Mouse (Mus musculus): Measurements from ENCODE around the gene Gm4131. TPM values are rescaled to one million over a fixed set of nuclear protein-coding genes. Genes with fewer than 3 reads are reported as not detected.

Gm4131 gene
- total RNA-seq, 1 experiment = not detected

DNA sequence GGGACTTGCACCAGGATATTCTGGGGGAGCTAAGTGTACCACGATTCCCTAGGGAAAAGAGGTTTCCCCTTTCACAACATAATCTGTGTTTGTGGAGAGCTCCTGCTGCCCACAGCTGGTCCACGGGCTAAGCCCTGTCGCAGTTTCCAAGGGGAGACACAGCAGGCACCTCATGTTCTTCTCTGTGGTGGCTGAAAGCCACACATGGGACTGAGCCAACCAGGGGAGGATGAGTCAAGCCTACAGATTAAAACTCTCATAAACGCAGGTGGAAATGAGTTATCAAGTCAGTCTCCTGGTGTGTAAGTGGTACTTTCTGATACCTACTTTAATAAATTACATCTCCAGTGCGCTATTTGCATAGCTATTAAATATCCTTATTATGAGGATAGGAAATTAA is 30.6 kb downstream of the Gm4131 start:
- no peak overlapping the region for H3K9ac ChIP-seq (ENCODE audit: insufficient read depth, low read depth, low read length, poor library complexity, severe bottlenecking)

DNA sequence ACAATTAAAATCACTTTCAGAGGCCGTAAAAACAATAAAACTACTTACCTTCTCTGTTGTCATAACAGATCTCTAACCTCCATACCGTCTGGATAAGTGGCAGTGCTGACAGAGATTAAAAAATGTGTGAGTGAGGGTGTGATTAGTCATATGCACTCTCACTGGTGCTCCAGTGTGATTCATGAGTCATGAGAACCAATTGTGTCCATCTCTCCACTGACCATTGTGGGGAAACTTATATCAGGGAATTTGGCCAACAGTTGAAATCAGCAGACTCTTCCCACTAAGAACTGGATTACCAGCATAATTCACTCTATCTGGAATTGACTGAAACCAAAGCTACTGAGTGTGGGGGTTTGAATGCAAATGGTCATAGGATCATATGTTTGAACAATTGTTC is 35.8 kb downstream of the Gm4131 start:
- H3K36me3 ChIP-seq (ENCODE audit: control insufficient read depth, insufficient read depth, low read length, poor library complexity, severe bottlenecking) = no peaks in the 10 kb centered on the region
- H3K9me3 ChIP-seq (ENCODE audit: control insufficient read depth, insufficient read depth, low read depth, low read length) = no peaks in the 10 kb centered on the region
- no peak overlapping the region for H3K9ac ChIP-seq (ENCODE audit: insufficient read depth, low read depth, low read length, poor library complexity, severe bottlenecking)
- TF ChIP-seq ZC3H11A (IDR thresholded peaks at IDR 0.05; ENCODE audit: borderline replicate concordance, low read depth, low read length) (no peak), CHD2 (IDR thresholded peaks at IDR 0.05; ENCODE audit: low read depth, low read length) (no peak), ZNF384 (IDR thresholded peaks at IDR 0.05; ENCODE audit: low read depth, low read length) (no peak), MAFK (IDR thresholded peaks at IDR 0.05; ENCODE audit: insufficient read depth, low read depth, low read length) (no peak), HCFC1 (IDR thresholded peaks at IDR 0.05; ENCODE audit: borderline replicate concordance, insufficient read depth, low read length) (no peak)
- H3K4me3 ChIP-seq (ENCODE audit: insufficient read depth in 1 of 2, low read depth in 1 of 2, low read length in 2 of 2, poor library complexity in 1 of 2, severe bottlenecking in 1 of 2) = no peak overlapping the region
- in situ Hi-C loops (cut with MboI; ENCODE audit: low sequenced_read_pairs in 2 of 2, unreplicated experiment in 2 of 2) = no loop called here
- no peaks in the 10 kb centered on the region for H3K4me1 ChIP-seq (ENCODE audit: control insufficient read depth in 2 of 2, insufficient read depth in 2 of 2, low read length in 2 of 2, poor library complexity in 1 of 2)
- no peak overlapping the region for H3K27ac ChIP-seq (ENCODE audit: insufficient read depth, low read depth, low read length, poor library complexity, severe bottlenecking)
- no peak for DNase-seq (ENCODE audit: low read depth, low spot score)

More for the DNA sequence above, 30.6 kb downstream of the Gm4131 start:
- H3K4me3 ChIP-seq (ENCODE audit: insufficient read depth in 1 of 2, low read depth in 1 of 2, low read length in 2 of 2, poor library complexity in 1 of 2, severe bottlenecking in 1 of 2) = no peak overlapping the region
- H3K4me1 ChIP-seq (ENCODE audit: control insufficient read depth in 2 of 2, insufficient read depth in 2 of 2, low read length in 2 of 2, poor library complexity in 1 of 2) = no peaks in the 10 kb centered on the region
- H3K9me3 ChIP-seq (ENCODE audit: control insufficient read depth, insufficient read depth, low read depth, low read length) = no peaks in the 10 kb centered on the region
- TF ChIP-seq ZC3H11A (IDR thresholded peaks at IDR 0.05; ENCODE audit: borderline replicate concordance, low read depth, low read length) (no peak), CHD2 (IDR thresholded peaks at IDR 0.05; ENCODE audit: low read depth, low read length) (no peak), ZNF384 (IDR thresholded peaks at IDR 0.05; ENCODE audit: low read depth, low read length) (no peak), HCFC1 (IDR thresholded peaks at IDR 0.05; ENCODE audit: borderline replicate concordance, insufficient read depth, low read length) (no peak), MAFK (IDR thresholded peaks at IDR 0.05; ENCODE audit: insufficient read depth, low read depth, low read length) (no peak)
- in situ Hi-C loops (cut with MboI; ENCODE audit: low sequenced_read_pairs in 2 of 2, unreplicated experiment in 2 of 2) = no loop called here
- H3K27ac ChIP-seq (ENCODE audit: insufficient read depth, low read depth, low read length, poor library complexity, severe bottlenecking) = no peak overlapping the region
- DNase-seq (ENCODE audit: low read depth, low spot score) = no peak
- no peaks in the 10 kb centered on the region for H3K36me3 ChIP-seq (ENCODE audit: control insufficient read depth, insufficient read depth, low read length, poor library complexity, severe bottlenecking)

DNA sequence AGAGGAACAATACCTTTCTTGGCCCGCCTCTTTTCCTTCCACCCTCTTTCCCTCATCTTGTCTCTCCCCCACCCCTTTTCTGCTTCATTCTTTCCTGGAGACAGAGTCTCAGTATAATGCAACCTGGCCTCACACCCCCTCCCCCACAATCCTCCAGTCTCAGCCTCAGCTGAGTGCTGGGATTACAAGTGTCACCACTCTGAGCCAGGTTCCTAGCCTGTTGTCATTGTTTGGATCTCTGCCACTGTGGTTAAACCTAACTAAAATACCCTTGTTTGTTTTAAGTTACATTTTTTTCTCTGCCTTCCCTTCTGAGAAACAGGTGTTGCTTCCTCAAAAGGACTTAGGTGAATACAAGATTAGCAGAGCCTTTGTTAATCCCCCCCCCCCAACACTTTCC is 53.9 kb downstream of the Gm4131 start:
- in situ Hi-C loops (cut with MboI; ENCODE audit: low sequenced_read_pairs in 2 of 2, unreplicated experiment in 2 of 2) = no loop called here
- no peak for DNase-seq (ENCODE audit: low read depth, low spot score)
- Histone ChIP-seq H3K27ac (ENCODE audit: insufficient read depth, low read depth, low read length, poor library complexity, severe bottlenecking) (no peak overlapping the region), H3K4me1 (ENCODE audit: control insufficient read depth in 2 of 2, insufficient read depth in 2 of 2, low read length in 2 of 2, poor library complexity in 1 of 2) (no peaks in the 10 kb centered on the region), H3K9me3 (ENCODE audit: control insufficient read depth, insufficient read depth, low read depth, low read length) (no peaks in the 10 kb centered on the region), H3K9ac (ENCODE audit: insufficient read depth, low read depth, low read length, poor library complexity, severe bottlenecking) (no peak overlapping the region), H3K4me3 (ENCODE audit: insufficient read depth in 1 of 2, low read depth in 1 of 2, low read length in 2 of 2, poor library complexity in 1 of 2, severe bottlenecking in 1 of 2) (no peak overlapping the region), H3K36me3 (ENCODE audit: control insufficient read depth, insufficient read depth, low read length, poor library complexity, severe bottlenecking) (no peaks in the 10 kb centered on the region)
- no peak for TF ChIP-seq ZNF384 (IDR thresholded peaks at IDR 0.05; ENCODE audit: low read depth, low read length)
- TF ChIP-seq CHD2 (IDR thresholded peaks at IDR 0.05; ENCODE audit: low read depth, low read length) = no peak
- TF ChIP-seq ZC3H11A (IDR thresholded peaks at IDR 0.05; ENCODE audit: borderline replicate concordance, low read depth, low read length) = no peak
- no peak for TF ChIP-seq HCFC1 (IDR thresholded peaks at IDR 0.05; ENCODE audit: borderline replicate concordance, insufficient read depth, low read length)
- TF ChIP-seq MAFK (IDR thresholded peaks at IDR 0.05; ENCODE audit: insufficient read depth, low read depth, low read length) = no peak

DNA sequence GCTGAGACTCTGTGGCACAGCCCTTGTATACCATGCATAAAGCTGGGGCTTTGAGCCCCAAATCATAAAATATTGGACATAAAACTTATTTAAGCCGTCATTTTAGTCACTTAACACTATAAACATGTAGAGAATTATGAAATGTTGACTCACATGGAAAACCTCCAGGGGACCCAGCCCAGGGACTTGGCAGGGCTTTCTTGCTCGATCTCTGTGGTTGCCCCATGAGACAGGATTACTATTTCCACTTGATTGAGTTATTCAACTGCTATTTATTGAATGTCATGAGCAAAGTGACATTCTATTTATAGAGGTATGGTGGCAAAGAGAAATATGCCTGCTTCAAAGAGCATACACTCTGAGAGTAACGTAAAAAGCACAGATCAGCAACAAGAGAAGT is 57.4 kb downstream of the Gm4131 start:
- TF ChIP-seq MAFK (IDR thresholded peaks at IDR 0.05; ENCODE audit: insufficient read depth, low read depth, low read length) (no peak), CHD2 (IDR thresholded peaks at IDR 0.05; ENCODE audit: low read depth, low read length) (no peak), ZC3H11A (IDR thresholded peaks at IDR 0.05; ENCODE audit: borderline replicate concordance, low read depth, low read length) (no peak), ZNF384 (IDR thresholded peaks at IDR 0.05; ENCODE audit: low read depth, low read length) (no peak), HCFC1 (IDR thresholded peaks at IDR 0.05; ENCODE audit: borderline replicate concordance, insufficient read depth, low read length) (no peak)
- in situ Hi-C loops (cut with MboI; ENCODE audit: low sequenced_read_pairs in 2 of 2, unreplicated experiment in 2 of 2) = no loop called here

DNA sequence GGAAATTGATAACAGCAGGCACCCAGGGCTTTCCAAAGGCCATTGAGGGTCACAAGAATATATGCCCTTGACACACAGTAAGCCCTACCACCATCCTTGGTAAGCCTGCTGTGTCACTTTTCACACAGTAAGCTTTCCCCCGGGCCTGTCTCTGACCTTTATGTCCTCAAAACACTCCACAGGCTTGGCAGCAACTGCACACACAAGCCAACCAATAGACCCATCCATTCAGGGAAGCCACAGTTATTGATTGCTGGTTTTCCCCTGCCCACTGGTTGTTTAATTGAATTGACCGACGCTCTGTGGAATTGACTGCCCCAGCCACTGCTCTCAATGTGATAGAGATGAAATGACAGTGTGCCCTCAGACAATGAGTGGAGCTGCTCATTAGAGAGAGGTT is 60.5 kb downstream of the Gm4131 start:
- in situ Hi-C loops (cut with MboI; ENCODE audit: low sequenced_read_pairs in 2 of 2, unreplicated experiment in 2 of 2) = no loop called here
- Histone ChIP-seq H3K27ac (ENCODE audit: insufficient read depth, low read depth, low read length, poor library complexity, severe bottlenecking) (no peak overlapping the region), H3K4me3 (ENCODE audit: insufficient read depth in 1 of 2, low read depth in 1 of 2, low read length in 2 of 2, poor library complexity in 1 of 2, severe bottlenecking in 1 of 2) (no peak overlapping the region), H3K4me1 (ENCODE audit: control insufficient read depth in 2 of 2, insufficient read depth in 2 of 2, low read length in 2 of 2, poor library complexity in 1 of 2) (no peaks in the 10 kb centered on the region), H3K9me3 (ENCODE audit: control insufficient read depth, insufficient read depth, low read depth, low read length) (no peaks in the 10 kb centered on the region), H3K9ac (ENCODE audit: insufficient read depth, low read depth, low read length, poor library complexity, severe bottlenecking) (no peak overlapping the region), H3K36me3 (ENCODE audit: control insufficient read depth, insufficient read depth, low read length, poor library complexity, severe bottlenecking) (no peaks in the 10 kb centered on the region)
- DNase-seq (ENCODE audit: low read depth, low spot score) = no peak
- TF ChIP-seq ZC3H11A (IDR thresholded peaks at IDR 0.05; ENCODE audit: borderline replicate concordance, low read depth, low read length) = no peak
- no peak for TF ChIP-seq HCFC1 (IDR thresholded peaks at IDR 0.05; ENCODE audit: borderline replicate concordance, insufficient read depth, low read length)
- TF ChIP-seq MAFK (IDR thresholded peaks at IDR 0.05; ENCODE audit: insufficient read depth, low read depth, low read length) = no peak
- TF ChIP-seq CHD2 (IDR thresholded peaks at IDR 0.05; ENCODE audit: low read depth, low read length) = no peak
- TF ChIP-seq ZNF384 (IDR thresholded peaks at IDR 0.05; ENCODE audit: low read depth, low read length) = no peak

More for the DNA sequence above, 57.4 kb downstream of the Gm4131 start:
- Histone ChIP-seq H3K4me1 (ENCODE audit: control insufficient read depth in 2 of 2, insufficient read depth in 2 of 2, low read length in 2 of 2, poor library complexity in 1 of 2) (no peaks in the 10 kb centered on the region), H3K4me3 (ENCODE audit: insufficient read depth in 1 of 2, low read depth in 1 of 2, low read length in 2 of 2, poor library complexity in 1 of 2, severe bottlenecking in 1 of 2) (no peak overlapping the region), H3K9ac (ENCODE audit: insufficient read depth, low read depth, low read length, poor library complexity, severe bottlenecking) (no peak overlapping the region), H3K9me3 (ENCODE audit: control insufficient read depth, insufficient read depth, low read depth, low read length) (no peaks in the 10 kb centered on the region), H3K36me3 (ENCODE audit: control insufficient read depth, insufficient read depth, low read length, poor library complexity, severe bottlenecking) (no peaks in the 10 kb centered on the region), H3K27ac (ENCODE audit: insufficient read depth, low read depth, low read length, poor library complexity, severe bottlenecking) (no peak overlapping the region)
- no peak for DNase-seq (ENCODE audit: low read depth, low spot score)

Measured in ES-E14 (cell line).